Mouse (Mus musculus): ENCODE results near the gene Bad. TPM values are rescaled to one million over a fixed set of nuclear protein-coding genes. Genes with fewer than 3 reads are reported as not detected.

The Bad gene
- polyA plus RNA-seq, 1 experiment from 2014 or later, result 59.2 TPM

GRCm38 (mm10) chr19:6921647-6922567, 19.8 kb upstream of the Bad start, which contains the start of gene Esrra:
Gene Esrra, minus strand, starts transcription at chr19:6921813.
- H3K27me3 ChIP-seq (ENCODE audit: control insufficient read depth, insufficient read depth, low read length), result peaks cover 19% of the 10 kb centered on the region
- peaks cover 33% of the 10 kb centered on the region for H3K4me1 ChIP-seq (ENCODE audit: control insufficient read depth, insufficient read depth, low read length)
- H3K4me3 ChIP-seq (ENCODE audit: low read length), result peak within 1 kb of the TSS; percentile 63
- WGBS, result under 1% methylated on average over 66 of the region's 66 CpGs
- H3K9me3 ChIP-seq (replicated peaks; ENCODE audit: control insufficient read depth, low read length), result no peaks in the 10 kb centered on the region
- H3K4me2 ChIP-seq (ENCODE audit: low read depth, low read length), result peak within 1 kb of the TSS; percentile 86
- H3K27ac ChIP-seq (ENCODE audit: low read length), result peak within 1 kb of the TSS; percentile 96
- ATAC-seq (replicated peaks; ENCODE audit: extremely low read depth, insufficient read depth, low FRiP score), result peak; percentile 93
- peaks cover 9% of the 10 kb centered on the region; the same call in 1 of the 2 replicates for H3K36me3 ChIP-seq (ENCODE audit: control insufficient read depth, insufficient read depth)
- peak within 1 kb of the TSS; percentile 94 for H3K9ac ChIP-seq (ENCODE audit: low read length)

GRCm38 (mm10) chr19:6922901-6923735, 18.5 kb upstream of the Bad start:
- H3K4me2 ChIP-seq (ENCODE audit: low read depth, low read length), result peak overlapping the region; percentile 84
- WGBS, result 66% methylated on average over 6 of the region's 6 CpGs
- ATAC-seq (replicated peaks; ENCODE audit: extremely low read depth, insufficient read depth, low FRiP score), result no peak
- H3K4me1 ChIP-seq (ENCODE audit: control insufficient read depth, insufficient read depth, low read length), result peaks cover 33% of the 10 kb centered on the region
- H3K36me3 ChIP-seq (ENCODE audit: control insufficient read depth, insufficient read depth), result peaks cover 8% of the 10 kb centered on the region; the same call in 1 of the 2 replicates
- H3K27me3 ChIP-seq (ENCODE audit: control insufficient read depth, insufficient read depth, low read length), result peaks cover 30% of the 10 kb centered on the region
- peak overlapping the region; percentile 75 for H3K9ac ChIP-seq (ENCODE audit: low read length)
- H3K27ac ChIP-seq (ENCODE audit: low read length), result peak overlapping the region; percentile 91
- no peaks in the 10 kb centered on the region for H3K9me3 ChIP-seq (replicated peaks; ENCODE audit: control insufficient read depth, low read length)
- H3K4me3 ChIP-seq (ENCODE audit: low read length), result peak overlapping the region; percentile 63

GRCm38 (mm10) chr19:6924461-6925306, 17.0 kb upstream of the Bad start:
- peak overlapping the region; percentile 39 for H3K4me2 ChIP-seq (ENCODE audit: low read depth, low read length)
- H3K9ac ChIP-seq (ENCODE audit: low read length), result peak overlapping the region; percentile 47
- peaks cover 35% of the 10 kb centered on the region for H3K27me3 ChIP-seq (ENCODE audit: control insufficient read depth, insufficient read depth, low read length)

GRCm38 (mm10) chr19:6925307-6925573, 16.4 kb upstream of the Bad start, which contains the start of gene Catsperz:
Gene Catsperz, minus strand, starts transcription at chr19:6925380.
- H3K9ac ChIP-seq (ENCODE audit: low read length), result peak within 1 kb of the TSS; percentile 47
- H3K27ac ChIP-seq (ENCODE audit: low read length), result no peak within 1 kb of the TSS

More at GRCm38 (mm10) chr19:6924461-6925306, 17.0 kb upstream of the Bad start:
- 6% methylated on average over 39 of the region's 39 CpGs for WGBS
- H3K4me1 ChIP-seq (ENCODE audit: control insufficient read depth, insufficient read depth, low read length), result peaks cover 26% of the 10 kb centered on the region
- H3K27ac ChIP-seq (ENCODE audit: low read length), result no peak overlapping the region
- no peak for ATAC-seq (replicated peaks; ENCODE audit: extremely low read depth, insufficient read depth, low FRiP score)
- H3K9me3 ChIP-seq (replicated peaks; ENCODE audit: control insufficient read depth, low read length), result no peaks in the 10 kb centered on the region
- H3K36me3 ChIP-seq (ENCODE audit: control insufficient read depth, insufficient read depth), result no peaks in the 10 kb centered on the region
- H3K4me3 ChIP-seq (ENCODE audit: low read length), result peak overlapping the region; percentile 23

GRCm38 (mm10) chr19:6925611-6926329, 15.9 kb upstream of the Bad start:
- peak overlapping the region; percentile 5; the same call in 1 of the 2 replicates for H3K4me3 ChIP-seq (ENCODE audit: low read length)
- no peaks in the 10 kb centered on the region for H3K36me3 ChIP-seq (ENCODE audit: control insufficient read depth, insufficient read depth)
- H3K4me2 ChIP-seq (ENCODE audit: low read depth, low read length), result peak overlapping the region; percentile 39; the same call in 1 of the 2 replicates
- H3K27ac ChIP-seq (ENCODE audit: low read length), result no peak overlapping the region
- no peak overlapping the region for H3K9ac ChIP-seq (ENCODE audit: low read length)
- whole genome bisulfite sequencing, result 19% methylated on average over 40 of the region's 40 CpGs
- no peaks in the 10 kb centered on the region for H3K9me3 ChIP-seq (replicated peaks; ENCODE audit: control insufficient read depth, low read length)
- H3K27me3 ChIP-seq (ENCODE audit: control insufficient read depth, insufficient read depth, low read length), result peaks cover 38% of the 10 kb centered on the region
- H3K4me1 ChIP-seq (ENCODE audit: control insufficient read depth, insufficient read depth, low read length), result peaks cover 15% of the 10 kb centered on the region
- ATAC-seq (replicated peaks; ENCODE audit: extremely low read depth, insufficient read depth, low FRiP score), result no peak

More at GRCm38 (mm10) chr19:6925307-6925573, 16.4 kb upstream of the Bad start, which contains the start of gene Catsperz:
- Histone ChIP-seq H3K4me3 (ENCODE audit: low read length) (peak within 1 kb of the TSS; percentile 23), H3K27me3 (ENCODE audit: control insufficient read depth, insufficient read depth, low read length) (peaks cover 38% of the 10 kb centered on the region), H3K9me3 (replicated peaks; ENCODE audit: control insufficient read depth, low read length) (no peaks in the 10 kb centered on the region), H3K36me3 (ENCODE audit: control insufficient read depth, insufficient read depth) (no peaks in the 10 kb centered on the region), H3K4me1 (ENCODE audit: control insufficient read depth, insufficient read depth, low read length) (peaks cover 20% of the 10 kb centered on the region), H3K4me2 (ENCODE audit: low read depth, low read length) (peak within 1 kb of the TSS; percentile 39)
- no peak for ATAC-seq (replicated peaks; ENCODE audit: extremely low read depth, insufficient read depth, low FRiP score)
- 5% methylated on average over 9 of the region's 9 CpGs for WGBS

GRCm38 (mm10) chr19:6926559-6927255, 15.0 kb upstream of the Bad start:
- H3K4me2 ChIP-seq (ENCODE audit: low read depth, low read length), result peak overlapping the region; percentile 52
- WGBS, result 18% methylated on average over 26 of the region's 26 CpGs

GRCm38 (mm10) chr19:6928080-6928479, 13.6 kb upstream of the Bad start:
- H3K4me3 ChIP-seq (ENCODE audit: low read length), result no peak overlapping the region
- H3K9ac ChIP-seq (ENCODE audit: low read length), result no peak overlapping the region
- H3K27me3 ChIP-seq (ENCODE audit: control insufficient read depth, insufficient read depth, low read length), result peaks cover 59% of the 10 kb centered on the region
- WGBS, result 22% methylated on average over 9 of the region's 9 CpGs
- H3K36me3 ChIP-seq (ENCODE audit: control insufficient read depth, insufficient read depth), result no peaks in the 10 kb centered on the region
- ATAC-seq (replicated peaks; ENCODE audit: extremely low read depth, insufficient read depth, low FRiP score), result no peak
- no peaks in the 10 kb centered on the region for H3K9me3 ChIP-seq (replicated peaks; ENCODE audit: control insufficient read depth, low read length)
- no peak overlapping the region for H3K4me2 ChIP-seq (ENCODE audit: low read depth, low read length)
- H3K27ac ChIP-seq (ENCODE audit: low read length), result no peak overlapping the region
- H3K4me1 ChIP-seq (ENCODE audit: control insufficient read depth, insufficient read depth, low read length), result peaks cover 6% of the 10 kb centered on the region; the same call in 1 of the 2 replicates

More at GRCm38 (mm10) chr19:6926559-6927255, 15.0 kb upstream of the Bad start:
- ATAC-seq (replicated peaks; ENCODE audit: extremely low read depth, insufficient read depth, low FRiP score), result no peak
- peak overlapping the region; percentile 25 for H3K4me3 ChIP-seq (ENCODE audit: low read length)
- H3K9me3 ChIP-seq (replicated peaks; ENCODE audit: control insufficient read depth, low read length), result no peaks in the 10 kb centered on the region
- peak overlapping the region; percentile 21 for H3K9ac ChIP-seq (ENCODE audit: low read length)
- H3K27me3 ChIP-seq (ENCODE audit: control insufficient read depth, insufficient read depth, low read length), result peaks cover 45% of the 10 kb centered on the region
- no peaks in the 10 kb centered on the region for H3K36me3 ChIP-seq (ENCODE audit: control insufficient read depth, insufficient read depth)
- H3K27ac ChIP-seq (ENCODE audit: low read length), result no peak overlapping the region
- H3K4me1 ChIP-seq (ENCODE audit: control insufficient read depth, insufficient read depth, low read length), result peaks cover 14% of the 10 kb centered on the region
